Mouse (Mus musculus) heart, embryonic 11.5 days (tissue): ENCODE data around the gene Magi2. TPM values are rescaled to one million over a fixed set of nuclear protein-coding genes. Genes with fewer than 3 reads are reported as not detected.

Experiments used
- ATAC-seq: fragments of 200-750 bp; cut with Nextera tagmentation; replicated peaks from 2 replicates; pipeline ENCODE4 v1.8.0; 2017; ENCODE audit warnings: moderate library complexity; ENCODE audit not compliant: insufficient number of reproducible peaks, low FRiP score, low TSS enrichment
- H3K27ac ChIP-seq: fragments of 300-500 bp; sonication (generic); 2 replicates; pipeline ENCODE4 v1.5.1; 2014; ENCODE audit warnings: mild to moderate bottlenecking, low read depth, low read length
- H3K27me3 ChIP-seq: fragments of 300-500 bp; sonication (generic); 2 replicates; pipeline ENCODE4 v1.6.1; 2014; ENCODE audit warnings: mild to moderate bottlenecking, low read length, mixed read lengths; ENCODE audit not compliant: control insufficient read depth, insufficient read depth
- H3K36me3 ChIP-seq: fragments of 300-500 bp; sonication (generic); 2 replicates; pipeline ENCODE4 v1.6.1; 2014; ENCODE audit warnings: mild to moderate bottlenecking, low read length, moderate library complexity, mixed read lengths; ENCODE audit not compliant: control insufficient read depth, insufficient read depth
- H3K4me1 ChIP-seq: fragments of 300-500 bp; sonication (generic); 2 replicates; pipeline ENCODE4 v1.6.1; 2014; ENCODE audit warnings: low read length; ENCODE audit not compliant: control insufficient read depth, insufficient read depth
- H3K4me2 ChIP-seq: fragments of 300-500 bp; sonication (generic); 2 replicates; pipeline ENCODE4 v1.6.1; 2014; ENCODE audit warnings: mild to moderate bottlenecking, moderate library complexity
- H3K4me3 ChIP-seq: fragments of 300-500 bp; sonication (generic); 2 replicates; pipeline ENCODE4 v1.5.1; 2014; ENCODE audit warnings: low read depth, low read length
- H3K9ac ChIP-seq: fragments of 300-500 bp; sonication (generic); 2 replicates; pipeline ENCODE4 v1.6.1; 2014; ENCODE audit warnings: mild to moderate bottlenecking, low read depth, low read length, moderate library complexity
- H3K9me3 ChIP-seq: fragments of 300-500 bp; sonication (generic); replicated peaks from 2 replicates; pipeline ENCODE4 v1.6.1; 2016; ENCODE audit warnings: low read length; ENCODE audit not compliant: control insufficient read depth
- WGBS: fragments of 180-500 bp; shearing (Covaris S2); extraction: QIAGEN DNeasy Blood & Tissue Kit; methylation state at CpG from one replicate; pipeline ENCODE4 v1.1.7; 2014; ENCODE audit not compliant: insufficient replicate concordance; 5-methylcytosine and 5-hydroxymethylcytosine counted together
- polyA plus RNA-seq: library from polyadenylated mRNA; unstranded; fragments of >200 nt; fragmentation: Nextera tagmentation; extraction: Ambion mirVana; gene quantifications from 2 replicates; pipeline ENCODE4 v1.2.1, GENCODE M21; 2014

Gene Magi2
- polyA plus RNA-seq, 1 experiment from 2014 or later, result 2.5 TPM

DNA sequence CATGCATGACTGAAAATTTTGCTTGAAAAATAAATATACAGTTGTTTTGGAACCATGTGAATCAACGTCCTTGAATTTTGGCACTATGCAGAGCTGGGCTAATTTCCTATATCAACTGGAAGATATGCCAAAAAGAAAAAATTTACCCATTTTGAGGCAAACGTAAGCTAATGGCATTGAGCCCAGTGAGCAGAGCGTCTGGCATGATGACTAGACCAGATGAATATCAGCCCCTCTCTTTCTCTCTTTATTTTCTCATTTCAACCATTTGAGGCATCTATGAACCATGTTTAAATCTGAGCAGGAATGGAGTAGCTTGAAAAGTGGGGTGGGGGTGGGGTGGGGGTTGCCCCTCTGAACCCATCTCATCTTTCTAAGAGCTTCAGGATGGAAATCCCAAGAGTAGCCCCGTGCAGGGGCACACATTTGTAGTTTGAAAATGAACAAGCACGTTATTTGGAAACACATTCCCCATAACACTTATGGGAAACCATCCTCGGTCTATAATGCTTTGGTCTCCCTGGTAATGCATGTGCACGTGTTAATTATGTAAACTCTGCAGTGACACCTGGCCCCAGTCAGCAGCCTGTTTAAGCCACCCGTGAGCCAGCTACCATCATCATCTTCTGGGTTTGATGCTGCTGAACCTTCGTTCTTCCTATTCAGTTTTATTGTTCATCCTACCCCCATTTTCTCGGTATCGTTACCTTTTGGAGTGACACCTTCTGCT lies 1151.4 kb downstream of the Magi2 start:
- WGBS, result 79% methylated on average over 11 of the region's 11 CpGs
- no peak overlapping the region for H3K4me3 ChIP-seq
- no peaks in the 10 kb centered on the region for H3K36me3 ChIP-seq
- H3K9me3 ChIP-seq, result no peaks in the 10 kb centered on the region
- no peak overlapping the region for H3K9ac ChIP-seq
- no peak overlapping the region for H3K4me2 ChIP-seq
- ATAC-seq, result no peak
- H3K4me1 ChIP-seq, result no peaks in the 10 kb centered on the region
- no peaks in the 10 kb centered on the region for H3K27me3 ChIP-seq
- no peak overlapping the region for H3K27ac ChIP-seq

DNA sequence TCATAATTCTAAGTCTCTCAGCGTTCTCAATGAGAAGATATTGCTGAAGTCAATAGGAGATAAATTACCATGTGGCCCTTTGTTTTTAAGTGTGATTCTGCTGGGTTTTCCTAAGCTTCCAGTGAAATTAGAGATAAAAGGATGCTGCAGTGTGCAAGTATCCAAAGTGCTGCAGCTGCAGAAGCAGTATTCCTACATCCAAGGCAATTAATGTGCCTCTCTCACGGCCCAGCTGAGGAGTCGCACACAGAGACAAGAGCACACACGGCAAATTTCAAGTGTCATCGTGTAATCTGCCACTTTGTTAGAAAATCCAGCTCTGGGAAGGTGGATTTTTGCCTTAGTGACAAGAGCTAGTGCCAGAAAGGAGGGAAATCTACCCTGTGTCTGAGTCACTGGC lies 1177.7 kb downstream of the Magi2 start:
- no peaks in the 10 kb centered on the region for H3K4me1 ChIP-seq
- WGBS, result 76% methylated on average over 5 of the region's 5 CpGs
- no peak overlapping the region for H3K4me2 ChIP-seq
- H3K27me3 ChIP-seq, result no peaks in the 10 kb centered on the region
- no peaks in the 10 kb centered on the region for H3K9me3 ChIP-seq
- H3K36me3 ChIP-seq, result no peaks in the 10 kb centered on the region
- H3K27ac ChIP-seq, result no peak overlapping the region
- H3K4me3 ChIP-seq, result no peak overlapping the region
- no peak overlapping the region for H3K9ac ChIP-seq
- no peak for ATAC-seq

DNA sequence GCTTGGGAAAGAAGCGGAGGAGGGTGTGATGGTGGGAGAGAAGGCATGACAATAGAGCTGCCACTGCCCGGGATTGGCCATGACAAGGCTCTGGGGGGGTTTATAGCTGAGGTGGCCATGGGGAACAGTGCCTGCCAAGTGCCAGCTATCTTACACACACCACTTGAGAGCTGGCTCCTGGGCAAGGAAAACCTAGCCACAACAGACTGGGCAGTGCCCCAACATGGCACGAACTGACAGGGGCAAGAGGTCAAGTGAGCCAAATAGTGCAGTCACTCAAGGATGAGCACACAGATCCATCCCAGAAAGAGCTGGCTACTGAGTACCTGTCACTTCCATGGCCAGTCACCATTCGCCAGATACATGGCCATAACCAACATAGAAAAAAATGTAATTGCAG lies 1179.8 kb downstream of the Magi2 start:
- no peak overlapping the region for H3K4me3 ChIP-seq
- H3K36me3 ChIP-seq, result no peaks in the 10 kb centered on the region
- no peaks in the 10 kb centered on the region for H3K27me3 ChIP-seq
- no peak for ATAC-seq
- H3K27ac ChIP-seq, result no peak overlapping the region
- no peak overlapping the region for H3K4me2 ChIP-seq
- 81% methylated on average over 4 of the region's 4 CpGs for WGBS
- H3K9ac ChIP-seq, result no peak overlapping the region
- H3K4me1 ChIP-seq, result no peaks in the 10 kb centered on the region
- H3K9me3 ChIP-seq, result no peaks in the 10 kb centered on the region

DNA sequence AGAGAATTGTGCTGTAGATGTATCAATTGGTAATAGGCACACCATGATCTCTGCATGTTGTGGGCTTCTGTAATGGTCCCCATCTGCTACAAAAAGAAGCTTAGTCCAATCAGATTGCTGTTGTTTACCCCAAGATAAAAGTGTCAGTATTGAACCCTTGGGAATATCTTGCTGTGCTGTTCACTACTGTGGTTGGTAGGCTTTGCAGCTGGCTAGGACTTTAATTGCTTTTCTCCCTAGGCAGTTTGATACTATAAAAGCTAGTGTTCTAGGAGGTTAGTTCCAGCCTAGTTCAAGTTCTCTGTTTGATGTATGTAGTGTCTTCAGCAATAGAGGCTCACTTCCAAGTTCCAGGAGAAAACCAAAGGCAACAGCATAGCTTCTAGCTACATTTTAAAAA lies 1188.5 kb downstream of the Magi2 start:
- Histone ChIP-seq H3K27me3 (no peaks in the 10 kb centered on the region), H3K9me3 (no peaks in the 10 kb centered on the region), H3K4me2 (no peak overlapping the region), H3K9ac (no peak overlapping the region), H3K4me3 (no peak overlapping the region), H3K4me1 (no peaks in the 10 kb centered on the region), H3K27ac (no peak overlapping the region), H3K36me3 (no peaks in the 10 kb centered on the region)
- no peak for ATAC-seq

DNA sequence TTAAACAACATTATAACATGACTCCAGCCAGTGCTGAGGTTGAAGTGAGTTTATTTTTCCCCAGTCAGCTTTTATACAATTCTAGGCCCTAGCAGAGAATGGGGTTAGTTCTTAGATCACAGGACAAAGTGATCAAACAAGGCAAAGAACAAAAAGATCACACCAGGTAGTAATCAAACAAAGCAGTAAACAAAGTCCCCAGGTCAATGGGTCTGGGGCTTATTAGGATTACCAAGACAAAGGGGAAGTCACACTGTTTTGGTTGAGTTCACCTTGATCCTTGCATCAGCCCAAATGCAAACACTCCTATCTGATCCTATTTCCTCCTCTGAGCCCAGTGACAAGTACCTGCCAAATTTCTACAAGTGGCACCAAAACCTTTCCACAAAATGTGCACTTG lies 1190.5 kb downstream of the Magi2 start:
- Histone ChIP-seq H3K36me3 (no peaks in the 10 kb centered on the region), H3K9ac (no peak overlapping the region), H3K4me2 (no peak overlapping the region), H3K4me1 (no peaks in the 10 kb centered on the region), H3K27ac (no peak overlapping the region), H3K9me3 (no peaks in the 10 kb centered on the region), H3K27me3 (no peaks in the 10 kb centered on the region), H3K4me3 (no peak overlapping the region)
- no peak for ATAC-seq

DNA sequence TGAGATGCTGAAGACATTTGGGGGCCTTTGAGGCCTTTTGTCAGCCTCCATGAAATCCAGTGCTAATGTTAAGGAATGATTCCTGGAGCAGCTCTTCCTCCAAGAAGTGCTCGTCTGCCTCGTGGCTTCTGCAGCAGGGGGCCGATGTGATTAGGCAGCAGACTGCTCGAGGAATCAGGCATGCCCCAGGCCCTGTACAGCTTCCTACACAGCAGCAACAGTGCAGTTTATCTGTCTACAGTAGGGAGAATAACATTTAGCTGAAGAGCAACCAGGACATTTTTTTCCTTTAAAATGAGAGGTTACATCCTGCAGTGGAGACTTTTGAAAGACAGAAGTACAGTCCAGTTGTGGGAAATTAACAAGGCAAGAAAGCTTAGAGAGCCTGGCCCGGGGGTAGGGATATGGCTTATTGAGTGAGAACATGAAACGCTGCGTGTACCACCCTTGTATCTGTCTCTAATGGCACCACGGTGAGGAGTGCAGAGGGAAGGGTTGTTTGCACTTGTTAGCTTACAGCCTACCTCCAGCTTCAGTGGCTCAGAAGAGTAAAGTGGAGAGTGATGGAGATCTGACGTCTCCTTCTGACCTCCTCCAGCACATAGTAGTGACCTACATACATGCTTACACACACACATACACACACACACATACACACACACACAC lies 1205.4 kb downstream of the Magi2 start:
- no peak for ATAC-seq
- H3K4me1 ChIP-seq, result no peaks in the 10 kb centered on the region
- H3K4me3 ChIP-seq, result no peak overlapping the region
- no peaks in the 10 kb centered on the region for H3K27me3 ChIP-seq
- no peak overlapping the region for H3K4me2 ChIP-seq
- H3K9me3 ChIP-seq, result no peaks in the 10 kb centered on the region
- no peak overlapping the region for H3K27ac ChIP-seq
- WGBS, result 48% methylated on average over 9 of the region's 9 CpGs
- no peaks in the 10 kb centered on the region for H3K36me3 ChIP-seq
- no peak overlapping the region for H3K9ac ChIP-seq

DNA sequence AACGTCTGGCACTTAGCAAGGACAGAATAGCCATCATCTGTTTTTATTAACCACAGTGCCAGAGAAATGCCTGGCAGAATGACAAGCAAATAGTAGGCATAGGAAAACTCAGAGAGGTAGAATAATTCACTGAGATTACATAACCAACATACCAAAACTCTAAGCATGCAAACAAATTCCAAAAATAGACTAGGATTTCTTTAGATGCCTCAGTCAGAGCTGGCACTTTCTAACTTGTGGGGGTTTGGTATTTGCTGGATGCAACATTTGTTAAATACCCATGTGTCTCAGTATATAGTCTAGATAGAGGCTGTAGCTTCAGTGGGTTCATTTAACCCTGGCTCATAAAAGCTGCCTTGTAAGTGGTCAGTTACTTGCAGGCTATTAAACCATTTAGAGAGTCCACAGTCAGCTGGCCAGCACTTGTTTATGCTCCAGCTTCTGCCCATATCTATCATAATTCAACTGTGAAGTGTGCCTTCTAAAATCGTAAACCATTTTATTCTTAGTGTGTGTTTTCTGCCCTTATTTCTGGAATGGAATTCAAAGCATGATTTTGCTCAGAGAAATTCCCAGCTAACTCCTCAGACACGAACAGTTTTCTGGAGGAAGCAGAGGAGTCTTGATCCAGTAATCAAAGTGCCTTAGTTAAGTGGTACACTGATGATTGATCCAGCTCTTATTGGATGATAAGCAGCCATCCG lies 1219.8 kb downstream of the Magi2 start:
- Histone ChIP-seq H3K27me3 (no peaks in the 10 kb centered on the region), H3K4me3 (no peak overlapping the region), H3K27ac (no peak overlapping the region), H3K4me1 (no peaks in the 10 kb centered on the region), H3K9ac (no peak overlapping the region), H3K4me2 (no peak overlapping the region), H3K9me3 (no peaks in the 10 kb centered on the region), H3K36me3 (no peaks in the 10 kb centered on the region)
- no peak for ATAC-seq
- WGBS, result 38% methylated on average over 4 of the region's 4 CpGs

DNA sequence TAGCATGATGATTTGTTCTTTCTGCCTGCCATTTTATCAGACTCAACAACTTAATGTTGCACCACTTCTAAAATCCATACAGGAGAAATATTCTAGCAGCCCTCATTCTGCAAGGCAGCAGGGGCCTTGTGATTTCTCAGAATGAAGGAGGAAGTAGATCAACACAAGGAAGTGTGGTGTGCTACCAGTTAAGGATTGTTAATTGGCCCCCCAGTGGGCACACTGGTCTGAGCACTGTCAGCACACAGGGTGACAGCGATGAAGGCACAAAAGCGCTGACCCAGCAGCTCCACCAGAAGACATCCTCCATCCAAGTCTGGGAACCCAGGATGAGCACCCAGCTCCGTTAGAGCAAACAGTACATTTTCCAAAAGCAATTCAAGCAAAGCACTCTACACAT lies 1229.3 kb downstream of the Magi2 start:
- no peaks in the 10 kb centered on the region for H3K4me1 ChIP-seq
- 48% methylated on average over 3 of the region's 3 CpGs for WGBS
- H3K9me3 ChIP-seq, result no peaks in the 10 kb centered on the region
- H3K27me3 ChIP-seq, result no peaks in the 10 kb centered on the region
- H3K36me3 ChIP-seq, result no peaks in the 10 kb centered on the region
- H3K4me2 ChIP-seq, result no peak overlapping the region
- no peak overlapping the region for H3K27ac ChIP-seq
- H3K4me3 ChIP-seq, result no peak overlapping the region
- no peak overlapping the region for H3K9ac ChIP-seq
- no peak for ATAC-seq
